Mouse (Mus musculus) ovary, adult 18-20 months (tissue): ENCODE data around the gene Psrc1.

Source experiments
- DNase-seq: peaks from one replicate; pipeline ENCODE4 v3.0.0; 2022; ENCODE audit warnings: low spot score, mixed read lengths

Psrc1 gene

DNA sequence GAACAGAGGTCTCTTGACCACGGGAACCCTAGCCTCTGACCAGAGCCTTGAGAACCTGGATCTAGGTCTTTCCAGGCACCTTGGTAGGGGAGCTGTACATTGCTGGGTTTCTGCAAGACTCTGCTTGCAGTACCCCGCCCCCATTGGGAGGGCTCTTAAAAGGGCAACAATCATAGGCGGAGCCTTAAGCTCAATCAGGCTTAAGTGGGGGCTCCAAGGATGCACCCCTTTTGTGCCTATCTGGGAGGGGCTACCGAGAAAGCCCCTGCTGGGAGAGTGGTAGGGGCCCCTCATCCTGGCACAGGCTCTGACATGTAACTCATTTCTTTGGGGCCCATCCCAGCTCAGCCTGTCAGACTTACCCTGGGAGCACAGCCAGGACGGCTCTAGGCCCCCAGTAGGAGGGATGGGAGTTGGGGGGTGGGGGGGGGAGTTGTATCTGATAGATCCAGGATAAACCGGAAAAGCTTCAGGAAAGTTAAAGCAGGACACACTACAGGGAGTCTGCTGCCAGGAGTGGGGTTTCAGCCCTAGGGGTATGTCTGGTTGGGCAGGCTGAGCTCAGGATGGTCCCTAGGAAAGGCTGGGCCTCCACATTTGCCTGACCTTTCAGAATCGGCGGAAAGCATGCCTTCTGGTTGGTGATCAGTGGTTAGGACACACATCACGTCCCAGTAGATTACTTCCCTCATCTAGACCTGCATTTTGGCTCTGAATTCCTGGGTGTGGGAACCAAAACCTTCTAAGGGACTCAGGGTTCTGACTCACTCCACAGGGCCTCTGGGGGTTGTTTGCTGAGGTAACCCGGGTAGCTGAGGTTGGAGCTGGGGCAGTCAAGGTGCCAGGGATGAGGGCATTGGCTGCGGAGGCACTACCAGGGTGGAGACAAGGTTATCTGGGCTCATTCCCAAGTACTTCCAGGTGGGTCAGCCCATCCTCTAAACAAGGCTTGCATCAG, 40.5 kb downstream of the Psrc1 start:
- no peak for DNase-seq

DNA sequence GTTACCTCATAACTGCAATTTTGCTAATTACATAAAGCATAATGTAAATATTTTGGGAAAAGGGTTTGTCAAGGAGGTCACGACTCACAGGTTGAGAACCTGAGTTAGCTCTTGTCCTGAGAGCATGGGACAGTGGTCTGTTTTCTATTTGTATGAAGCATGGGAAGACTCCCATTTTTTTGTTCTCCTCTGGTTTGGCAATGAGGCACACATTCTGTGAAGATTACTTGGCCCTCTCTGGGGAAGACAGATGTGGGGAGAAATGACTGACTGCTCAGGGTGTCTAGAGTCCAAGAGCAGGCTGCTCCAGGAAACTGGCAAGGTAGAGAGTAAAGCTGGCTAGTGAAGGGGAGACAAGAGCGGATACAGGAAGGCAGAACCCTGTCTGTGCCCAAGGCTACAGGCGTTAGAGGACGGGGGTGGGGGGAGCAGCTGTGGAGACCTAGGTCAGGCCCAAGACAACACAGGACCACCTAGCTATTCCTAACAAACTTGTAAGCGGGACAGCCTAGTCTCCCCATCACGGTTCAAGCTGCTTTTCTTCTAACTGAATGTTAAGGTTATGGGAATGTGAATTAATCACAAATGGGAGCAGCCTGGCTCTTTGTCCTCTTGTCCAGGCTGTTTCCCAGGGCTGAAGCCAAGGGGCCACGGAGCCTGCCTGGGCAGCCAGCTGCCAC, 41.4 kb downstream of the Psrc1 start:
- no peak for DNase-seq

DNA sequence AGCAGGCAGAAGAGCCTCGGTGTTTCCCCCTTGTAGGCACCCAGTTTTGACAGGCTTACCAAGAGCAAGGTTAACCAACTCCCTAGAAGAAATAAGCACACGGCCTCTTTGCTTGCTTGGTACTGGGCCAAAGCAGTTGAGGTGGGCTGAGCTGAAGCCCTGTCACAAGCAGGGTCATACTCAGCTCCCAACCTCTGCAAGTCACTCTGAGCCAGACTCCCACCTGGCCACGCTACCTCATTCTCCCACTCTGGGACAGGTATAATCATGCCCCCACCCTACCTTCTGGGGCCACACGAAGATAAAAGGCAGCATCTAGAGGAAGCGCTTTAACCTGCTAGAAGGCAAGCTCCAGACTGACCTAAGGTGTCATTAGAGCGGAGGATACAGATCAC, 42.0 kb downstream of the Psrc1 start:
- DNase-seq = no peak

DNA sequence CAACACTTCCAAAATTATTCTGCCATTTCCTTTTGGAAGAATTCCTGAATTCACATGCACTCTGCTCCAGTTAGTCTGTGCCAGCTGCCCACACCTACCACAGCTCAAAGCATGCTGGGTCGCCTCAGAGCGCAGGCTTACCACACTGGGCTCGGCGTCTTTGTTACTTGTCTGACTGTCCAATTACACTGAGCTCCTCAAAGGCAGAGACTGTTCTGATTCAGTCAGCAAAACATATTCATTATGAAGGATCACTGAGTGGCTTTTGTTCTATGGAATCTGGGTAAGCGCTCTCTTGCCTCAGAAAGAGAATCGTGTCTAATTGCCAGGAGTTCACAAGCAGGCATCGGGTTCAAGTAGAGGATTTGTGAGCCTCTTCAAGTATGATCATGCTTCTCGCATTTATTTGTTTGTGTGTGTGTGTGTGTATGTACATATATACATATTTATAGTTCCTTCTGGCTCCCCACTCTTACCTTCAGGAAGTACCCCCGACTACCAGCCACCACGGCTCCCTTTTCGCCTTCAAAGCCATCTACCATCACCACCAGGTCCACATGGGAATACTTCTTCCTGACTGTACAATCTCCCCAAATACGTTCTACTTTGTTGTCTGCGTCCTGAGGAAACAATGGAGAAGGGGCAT, 49.0 kb downstream of the Psrc1 start:
- DNase-seq = no peak

DNA sequence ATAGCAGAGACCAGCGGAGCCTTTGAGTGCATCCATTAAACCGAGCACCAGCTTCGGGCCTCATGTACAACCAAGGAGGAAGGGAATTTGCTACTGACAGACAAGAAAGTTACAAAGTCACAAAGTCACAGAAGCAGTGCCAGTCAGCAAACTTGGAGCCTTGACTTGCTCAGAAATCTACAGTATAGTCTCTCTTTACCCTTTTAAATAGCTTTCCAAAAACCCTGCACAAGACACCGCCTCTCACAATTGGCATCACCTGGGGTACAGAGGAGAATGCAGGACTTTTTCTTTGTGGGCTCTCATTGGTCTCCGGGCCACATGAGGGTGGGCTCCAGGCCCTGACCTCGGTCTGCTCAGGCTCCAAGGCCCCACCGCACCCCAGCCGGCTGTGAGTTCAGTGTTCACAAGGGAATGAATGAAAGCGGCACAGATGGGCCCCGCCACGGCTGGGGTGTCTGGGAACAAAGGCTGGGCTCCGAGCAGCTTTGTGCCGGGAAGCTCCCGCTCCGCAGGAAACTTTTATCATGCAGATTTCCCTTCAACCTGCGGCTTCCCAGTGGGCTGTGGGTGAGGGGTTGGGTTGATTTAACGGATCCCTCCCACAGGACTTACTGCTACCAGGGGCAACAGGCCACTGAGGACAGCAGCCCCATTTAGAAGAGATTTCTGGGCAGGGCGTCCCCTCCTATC, 49.7 kb downstream of the Psrc1 start:
- no peak for DNase-seq

DNA sequence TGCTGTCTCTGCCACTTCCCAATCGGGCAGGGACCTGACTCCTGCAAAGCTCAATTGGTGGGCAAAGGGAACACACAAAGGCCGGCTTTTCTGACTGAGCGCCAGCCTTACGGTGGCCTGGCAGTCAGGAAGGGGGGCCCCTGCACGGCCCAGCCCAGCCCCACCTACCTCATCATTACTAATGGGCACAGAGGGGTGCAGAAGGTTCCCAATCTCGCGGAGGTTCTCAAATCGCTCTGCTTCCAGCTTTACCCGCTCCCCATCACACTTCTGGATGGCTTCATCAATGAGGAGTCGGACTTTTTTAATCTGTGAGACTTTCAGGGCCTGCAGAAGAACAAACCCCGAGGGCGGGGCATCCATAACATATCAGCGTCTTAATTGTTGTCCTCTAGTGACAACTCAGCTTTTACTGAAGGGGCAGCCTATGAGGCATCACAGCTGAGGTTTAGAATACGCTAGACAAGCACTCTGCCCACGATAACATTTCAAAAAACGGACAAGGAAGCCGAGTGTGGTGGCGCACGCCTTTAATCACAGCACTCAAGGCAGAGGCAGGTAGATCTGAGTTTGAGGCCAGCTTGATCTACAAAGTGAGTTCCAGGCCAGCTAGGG, 50.3 kb downstream of the Psrc1 start:
- no peak for DNase-seq

DNA sequence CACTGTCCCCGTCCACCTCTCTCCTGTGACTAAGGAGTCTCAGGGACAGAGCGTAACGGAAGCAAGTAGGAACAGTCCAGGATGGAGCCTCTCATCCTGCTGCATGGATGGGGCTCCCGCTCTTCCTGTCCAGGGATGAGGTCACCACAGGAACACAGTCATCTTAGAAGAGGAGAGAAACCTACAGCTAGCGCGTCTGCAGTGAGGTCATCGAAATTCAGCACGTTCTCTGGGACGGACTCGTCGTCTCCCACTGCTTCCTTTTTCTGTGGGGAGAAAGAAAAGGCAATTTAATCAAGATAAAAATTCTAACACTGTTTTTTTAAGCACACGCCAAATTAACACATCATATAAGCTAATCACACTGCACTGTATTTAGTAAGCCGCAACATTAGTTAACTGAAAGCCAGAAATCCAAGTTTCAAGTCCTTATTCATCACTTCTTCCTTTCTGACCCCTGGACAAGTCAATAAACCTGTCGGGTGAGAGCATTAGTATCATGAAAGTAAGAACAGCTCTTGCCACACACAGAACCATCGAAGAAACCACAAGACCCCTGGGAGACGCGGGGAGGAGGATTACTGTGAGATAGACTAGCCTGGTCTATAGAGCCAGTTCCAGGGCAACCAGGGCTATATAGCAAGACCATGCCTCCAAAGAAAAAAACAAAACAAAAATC, 52.2 kb downstream of the Psrc1 start:
- no peak for DNase-seq

DNA sequence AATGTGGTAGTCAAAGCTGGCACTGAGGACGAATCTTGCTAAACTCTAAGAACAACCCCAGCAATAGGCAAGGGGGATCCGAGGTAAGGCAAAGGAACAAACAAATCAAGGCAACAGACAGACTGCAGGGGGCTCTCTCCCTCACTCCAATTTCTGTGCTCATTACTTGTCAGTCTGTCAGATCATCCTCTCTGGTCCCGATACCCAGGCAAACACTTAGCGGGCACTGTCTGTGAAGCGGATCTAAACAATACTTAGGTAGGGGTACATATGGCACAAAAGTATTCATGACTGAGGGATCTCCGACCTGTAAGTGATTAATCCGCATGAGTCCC, 52.7 kb downstream of the Psrc1 start:
- no peak for DNase-seq
